Mouse (Mus musculus): Measurements from ENCODE around the gene 1520401A03Rik. TPM values are rescaled to one million over a fixed set of nuclear protein-coding genes. Genes with fewer than 3 reads are reported as not detected.

The 1520401A03Rik gene
- total and polyA plus RNA-seq, 3 experiments = 0.02 to 0.05 TPM; not detected in 1

GRCm38 (mm10) chr17:23664556-23665021, 58.0 kb downstream of the 1520401A03Rik start:
- ATAC-seq (ENCODE audit: extremely low read depth, insufficient number of reproducible peaks, low FRiP score, poor library complexity, severe bottlenecking) (no peak), DNase-seq (ENCODE audit: low spot score) (peak; percentile 45)
- Histone ChIP-seq H3K36me3 (replicated peaks) (peaks cover 44% of the 10 kb centered on the region), H3K4me1 (ENCODE audit: insufficient read depth, low read depth, low read length) (peaks cover 18% of the 10 kb centered on the region), H3K9me3 (replicated peaks) (no peaks in the 10 kb centered on the region), H3K4me3 (ENCODE audit: low read depth, low read length) (no peak overlapping the region), H3K27me3 (ENCODE audit: insufficient read depth, low read length) (peaks cover 23% of the 10 kb centered on the region)
- TF ChIP-seq CTCF (IDR thresholded peaks at IDR 0.05; ENCODE audit: low read depth, low read length) = peak; percentile 69
- TF ChIP-seq GATA2 (IDR thresholded peaks at IDR 0.05; ENCODE audit: borderline replicate concordance, low read depth, low read length) = no peak

GRCm38 (mm10) chr17:23661526-23661925, 61.1 kb downstream of the 1520401A03Rik start:
- H3K4me1 ChIP-seq (ENCODE audit: insufficient read depth, low read depth, low read length) = peaks cover 18% of the 10 kb centered on the region
- H3K9me3 ChIP-seq (replicated peaks) = no peaks in the 10 kb centered on the region
- TF ChIP-seq POLR2AphosphoS5 (IDR thresholded peaks at IDR 0.05; ENCODE audit: insufficient replicate concordance, low read depth, low read length) (no peak), CTCF (IDR thresholded peaks at IDR 0.05; ENCODE audit: low read depth, low read length) (peak; percentile 61)
- peaks cover 14% of the 10 kb centered on the region for H3K36me3 ChIP-seq (replicated peaks)
- peaks cover 40% of the 10 kb centered on the region for H3K27me3 ChIP-seq (ENCODE audit: insufficient read depth, low read length)
- DNase-seq (ENCODE audit: low spot score) = no peak
- no peak overlapping the region for H3K4me3 ChIP-seq (ENCODE audit: low read depth, low read length)
- no peak for ATAC-seq (ENCODE audit: extremely low read depth, insufficient number of reproducible peaks, low FRiP score, poor library complexity, severe bottlenecking)

DNA sequence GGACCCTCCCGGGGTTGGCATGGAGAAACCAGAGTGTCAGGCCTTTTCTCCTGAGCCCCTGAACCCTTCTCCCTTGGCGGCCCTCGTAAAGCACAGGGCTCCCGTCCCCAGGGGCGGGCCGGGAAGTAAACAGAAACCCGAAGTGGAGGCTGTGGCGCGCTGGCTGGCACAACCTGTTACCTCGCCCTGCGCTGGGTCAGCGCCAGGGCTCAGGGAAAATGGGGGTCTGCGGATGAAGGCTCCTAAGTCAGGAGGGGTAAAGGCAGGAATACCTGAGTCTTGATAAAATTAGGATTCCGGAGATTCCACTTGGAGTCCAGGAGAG, 61.7 kb downstream of the 1520401A03Rik start:
- TF ChIP-seq GATA2 (IDR thresholded peaks at IDR 0.05; ENCODE audit: borderline replicate concordance, low read depth, low read length) (no peak), POLR2AphosphoS5 (IDR thresholded peaks at IDR 0.05; ENCODE audit: insufficient replicate concordance, low read depth, low read length) (no peak), CTCF (IDR thresholded peaks at IDR 0.05; ENCODE audit: low read depth, low read length) (no peak), GATA1 (IDR thresholded peaks at IDR 0.05; ENCODE audit: borderline replicate concordance, low read length) (no peak), TAL1 (conservative IDR thresholded peaks at IDR 0.05; ENCODE audit: low read depth, low read length) (no peak)
- H3K4me3 ChIP-seq (ENCODE audit: low read depth, low read length) = no peak overlapping the region
- no peak for ATAC-seq (ENCODE audit: extremely low read depth, insufficient number of reproducible peaks, low FRiP score, poor library complexity, severe bottlenecking)

DNA sequence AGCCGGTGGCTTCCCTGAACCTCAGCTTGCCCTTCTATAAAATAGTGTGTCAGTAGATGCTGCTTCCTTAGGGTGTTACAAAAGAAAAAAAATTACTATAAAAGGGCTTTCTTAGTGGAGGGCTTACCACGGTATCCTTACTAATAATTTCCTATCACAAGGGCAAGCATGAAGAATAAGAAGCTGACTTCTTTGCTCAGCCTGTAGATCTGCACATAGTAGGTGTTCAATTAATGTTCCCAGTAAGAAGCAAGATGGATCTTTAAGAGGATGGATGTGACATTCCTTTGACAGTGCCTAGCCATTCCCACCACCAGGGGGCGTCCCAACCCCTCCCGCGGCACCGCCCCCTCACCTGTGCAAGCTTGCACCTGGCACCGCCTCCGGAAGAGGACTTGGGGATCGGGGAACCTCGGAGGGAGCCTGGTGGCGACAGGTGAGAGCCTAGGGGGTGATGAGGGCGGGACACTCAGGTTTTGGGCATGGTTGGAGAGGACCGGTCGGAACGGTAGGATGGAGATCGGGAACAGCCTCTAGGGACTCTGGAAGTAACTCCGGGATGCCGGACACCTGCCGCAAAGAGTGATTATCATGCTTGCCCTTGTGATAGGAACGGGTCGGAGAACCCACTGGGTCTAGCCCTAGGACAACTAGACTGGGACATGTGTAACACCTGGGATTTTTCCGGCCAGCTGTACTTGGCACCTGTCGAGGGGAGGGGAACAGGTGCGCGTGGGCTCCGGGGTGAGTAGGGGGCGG, 62.3 kb downstream of the 1520401A03Rik start, which contains the start of gene Bicdl2:
TSS of gene Bicdl2 (plus strand) at position 390 of the 759 bp plus-strand sequence.
- Histone ChIP-seq H3K4me3 (ENCODE audit: low read depth, low read length) (no peak within 1 kb of the TSS), H3K9me3 (replicated peaks) (no peaks in the 10 kb centered on the region), H3K36me3 (replicated peaks) (peaks cover 1% of the 10 kb centered on the region), H3K27me3 (ENCODE audit: insufficient read depth, low read length) (peaks cover 49% of the 10 kb centered on the region), H3K4me1 (ENCODE audit: insufficient read depth, low read depth, low read length) (peaks cover 16% of the 10 kb centered on the region)
- no peak; the same call in 1 of the 2 replicates for ATAC-seq (ENCODE audit: extremely low read depth, insufficient number of reproducible peaks, low FRiP score, poor library complexity, severe bottlenecking)
- TF ChIP-seq CTCF (IDR thresholded peaks at IDR 0.05; ENCODE audit: low read depth, low read length) = peak; percentile 54; the same call in 1 of the 2 replicates
- no peak for TF ChIP-seq GATA1 (IDR thresholded peaks at IDR 0.05; ENCODE audit: borderline replicate concordance, low read length)
- no peak for DNase-seq (ENCODE audit: low spot score)

More for the DNA sequence above, 61.7 kb downstream of the 1520401A03Rik start:
- H3K9me3 ChIP-seq (replicated peaks) = no peaks in the 10 kb centered on the region
- H3K36me3 ChIP-seq (replicated peaks) = peaks cover 7% of the 10 kb centered on the region
- DNase-seq (ENCODE audit: low spot score) = no peak
- H3K4me1 ChIP-seq (ENCODE audit: insufficient read depth, low read depth, low read length) = peaks cover 17% of the 10 kb centered on the region
- H3K27me3 ChIP-seq (ENCODE audit: insufficient read depth, low read length) = peaks cover 46% of the 10 kb centered on the region

- no peak for ATAC-seq (ENCODE audit: extremely low read depth, insufficient number of reproducible peaks, low FRiP score, poor library complexity, severe bottlenecking)
- peaks cover 54% of the 10 kb centered on the region for H3K27me3 ChIP-seq (ENCODE audit: insufficient read depth, low read length)
Observed at GRCm38 (mm10) chr17:23658450-23658849, 64.1 kb downstream of the 1520401A03Rik start.

More at GRCm38 (mm10) chr17:23658450-23658849, 64.1 kb downstream of the 1520401A03Rik start:
- H3K4me3 ChIP-seq (ENCODE audit: low read depth, low read length) = no peak overlapping the region
- H3K9me3 ChIP-seq (replicated peaks) = no peaks in the 10 kb centered on the region
- no peak for DNase-seq (ENCODE audit: low spot score)
- no peaks in the 10 kb centered on the region for H3K36me3 ChIP-seq (replicated peaks)
- TF ChIP-seq GATA2 (IDR thresholded peaks at IDR 0.05; ENCODE audit: borderline replicate concordance, low read depth, low read length) = no peak
- TF ChIP-seq GATA1 (IDR thresholded peaks at IDR 0.05; ENCODE audit: borderline replicate concordance, low read length) = no peak
- peaks cover 6% of the 10 kb centered on the region for H3K4me1 ChIP-seq (ENCODE audit: insufficient read depth, low read depth, low read length)

Other genes starting within 250 kb of the 1520401A03Rik start
Only the 20 nearest of the 27 such genes appear.
- not detected in 2 replicates for gene Zfp13, start 123.3 kb downstream of the 1520401A03Rik start, total RNA-seq (2014; fragmentation: Nextera tagmentation)
- not detected in 2 replicates for gene Zfp13, start 123.3 kb downstream of the 1520401A03Rik start, total RNA-seq (2017)
- gene Zfp13, start 123.3 kb downstream of the 1520401A03Rik start, polyA plus RNA-seq (2012) = 0.12 and 0.14 TPM in 2 replicates
- 0.29 and 0.45 TPM in 2 replicates for gene Zscan10, start 121.9 kb downstream of the 1520401A03Rik start, total RNA-seq (2014; fragmentation: Nextera tagmentation)
- gene Zscan10, start 121.9 kb downstream of the 1520401A03Rik start, total RNA-seq (2017) = 0.12 and 0.44 TPM in 2 replicates
- gene Zscan10, start 121.9 kb downstream of the 1520401A03Rik start, polyA plus RNA-seq (2012) = 0.09 and 0.10 TPM in 2 replicates
- not detected in 2 replicates for gene Mmp25, start 77.5 kb downstream of the 1520401A03Rik start, total RNA-seq (2014; fragmentation: Nextera tagmentation)
- 0.06 and 0.11 TPM in 2 replicates for gene Mmp25, start 77.5 kb downstream of the 1520401A03Rik start, total RNA-seq (2017)
- gene Mmp25, start 77.5 kb downstream of the 1520401A03Rik start, polyA plus RNA-seq (2012) = not detected in 2 replicates
- gene Bicdl2, start 62.3 kb downstream of the 1520401A03Rik start, total RNA-seq (2014; fragmentation: Nextera tagmentation) = not detected in 2 replicates
- not detected in 2 replicates for gene Bicdl2, start 62.3 kb downstream of the 1520401A03Rik start, total RNA-seq (2017)
- gene Bicdl2, start 62.3 kb downstream of the 1520401A03Rik start, polyA plus RNA-seq (2012) = not detected in 2 replicates
- gene Hcfc1r1, start 49.2 kb downstream of the 1520401A03Rik start, total RNA-seq (2014; fragmentation: Nextera tagmentation) = 42.3 and 54.4 TPM in 2 replicates
- 44.6 and 48.4 TPM in 2 replicates for gene Hcfc1r1, start 49.2 kb downstream of the 1520401A03Rik start, total RNA-seq (2017)
- gene Hcfc1r1, start 49.2 kb downstream of the 1520401A03Rik start, polyA plus RNA-seq (2012) = 330 and 356 TPM in 2 replicates
- 12.0 and 21.6 TPM in 2 replicates for gene Thoc6, start 48.9 kb downstream of the 1520401A03Rik start, total RNA-seq (2014; fragmentation: Nextera tagmentation)
- 44.7 and 48.6 TPM in 2 replicates for gene Thoc6, start 48.9 kb downstream of the 1520401A03Rik start, total RNA-seq (2017)
- 79.7 and 80.0 TPM in 2 replicates for gene Thoc6, start 48.9 kb downstream of the 1520401A03Rik start, polyA plus RNA-seq (2012)
- 1.3 and 3.4 TPM in 2 replicates for gene Tnfrsf12a, start 45.3 kb downstream of the 1520401A03Rik start, total RNA-seq (2014; fragmentation: Nextera tagmentation)
- gene Tnfrsf12a, start 45.3 kb downstream of the 1520401A03Rik start, total RNA-seq (2017) = 5.0 and 5.7 TPM in 2 replicates
- 4.8 and 5.5 TPM in 2 replicates for gene Tnfrsf12a, start 45.3 kb downstream of the 1520401A03Rik start, polyA plus RNA-seq (2012)
- gene Cldn6, start 43.5 kb downstream of the 1520401A03Rik start, total RNA-seq (2014; fragmentation: Nextera tagmentation) = not detected in 2 replicates
- not detected in 2 replicates for gene Cldn6, start 43.5 kb downstream of the 1520401A03Rik start, total RNA-seq (2017)
- not detected in 2 replicates for gene Cldn6, start 43.5 kb downstream of the 1520401A03Rik start, polyA plus RNA-seq (2012)
- gene Cldn9, start 38.8 kb downstream of the 1520401A03Rik start, total RNA-seq (2014; fragmentation: Nextera tagmentation) = not detected in 2 replicates
- not detected in 2 replicates for gene Cldn9, start 38.8 kb downstream of the 1520401A03Rik start, total RNA-seq (2017)
- not detected in 2 replicates for gene Cldn9, start 38.8 kb downstream of the 1520401A03Rik start, polyA plus RNA-seq (2012)
- 33.5 and 41.1 TPM in 2 replicates for gene Pkmyt1, start 3.6 kb upstream of the 1520401A03Rik start, total RNA-seq (2014; fragmentation: Nextera tagmentation)
- gene Pkmyt1, start 3.6 kb upstream of the 1520401A03Rik start, total RNA-seq (2017) = 10.8 and 12.9 TPM in 2 replicates
- 125 and 147 TPM in 2 replicates for gene Pkmyt1, start 3.6 kb upstream of the 1520401A03Rik start, polyA plus RNA-seq (2012)
- 0.39 and 1.9 TPM in 2 replicates for gene Paqr4, start 18.1 kb upstream of the 1520401A03Rik start, total RNA-seq (2014; fragmentation: Nextera tagmentation)
- gene Paqr4, start 18.1 kb upstream of the 1520401A03Rik start, total RNA-seq (2017) = 2.6 and 3.2 TPM in 2 replicates
- gene Paqr4, start 18.1 kb upstream of the 1520401A03Rik start, polyA plus RNA-seq (2012) = 2.3 and 3.5 TPM in 2 replicates
- gene Kremen2, start 23.1 kb upstream of the 1520401A03Rik start, total RNA-seq (2014; fragmentation: Nextera tagmentation) = not detected in 2 replicates
- 0.05 and 0.29 TPM in 2 replicates for gene Kremen2, start 23.1 kb upstream of the 1520401A03Rik start, total RNA-seq (2017)
- gene Kremen2, start 23.1 kb upstream of the 1520401A03Rik start, polyA plus RNA-seq (2012) = 1.2 and 1.4 TPM in 2 replicates
- 11.9 and 14.1 TPM in 2 replicates for gene Flywch1, start 48.8 kb upstream of the 1520401A03Rik start, total RNA-seq (2014; fragmentation: Nextera tagmentation)
- gene Flywch1, start 48.8 kb upstream of the 1520401A03Rik start, total RNA-seq (2017) = 18.2 and 22.3 TPM in 2 replicates
- 42.7 and 44.6 TPM in 2 replicates for gene Flywch1, start 48.8 kb upstream of the 1520401A03Rik start, polyA plus RNA-seq (2012)
- gene Flywch2, start 63.3 kb upstream of the 1520401A03Rik start, total RNA-seq (2014; fragmentation: Nextera tagmentation) = not detected in 2 replicates
- gene Flywch2, start 63.3 kb upstream of the 1520401A03Rik start, total RNA-seq (2017) = 0.12 TPM in 1 of 2 replicates, not detected in the other
- not detected in 2 replicates for gene Flywch2, start 63.3 kb upstream of the 1520401A03Rik start, polyA plus RNA-seq (2012)
- gene Srrm2, start 67.7 kb upstream of the 1520401A03Rik start, total RNA-seq (2014; fragmentation: Nextera tagmentation) = 1,039 and 1,150 TPM in 2 replicates
- 66.6 and 86.7 TPM in 2 replicates for gene Srrm2, start 67.7 kb upstream of the 1520401A03Rik start, total RNA-seq (2017)
- 141 and 329 TPM in 2 replicates for gene Srrm2, start 67.7 kb upstream of the 1520401A03Rik start, polyA plus RNA-seq (2012)
- gene Elob, start 106.4 kb upstream of the 1520401A03Rik start, total RNA-seq (2014; fragmentation: Nextera tagmentation) = 452 and 468 TPM in 2 replicates
- gene Elob, start 106.4 kb upstream of the 1520401A03Rik start, total RNA-seq (2017) = 171 and 225 TPM in 2 replicates
- 658 and 984 TPM in 2 replicates for gene Elob, start 106.4 kb upstream of the 1520401A03Rik start, polyA plus RNA-seq (2012)
- not detected in 2 replicates for gene Prss33, start 113.3 kb upstream of the 1520401A03Rik start, total RNA-seq (2014; fragmentation: Nextera tagmentation)
- gene Prss33, start 113.3 kb upstream of the 1520401A03Rik start, total RNA-seq (2017) = 0.11 TPM in 1 of 2 replicates, not detected in the other
- gene Prss33, start 113.3 kb upstream of the 1520401A03Rik start, polyA plus RNA-seq (2012) = not detected in 2 replicates
- gene Prss32, start 121.1 kb upstream of the 1520401A03Rik start, total RNA-seq (2014; fragmentation: Nextera tagmentation) = not detected in 2 replicates
- 0.05 TPM in 1 of 2 replicates, not detected in the other for gene Prss32, start 121.1 kb upstream of the 1520401A03Rik start, total RNA-seq (2017)
- gene Prss32, start 121.1 kb upstream of the 1520401A03Rik start, polyA plus RNA-seq (2012) = not detected in 2 replicates
- not detected in 2 replicates for gene Prss41, start 121.4 kb upstream of the 1520401A03Rik start, total RNA-seq (2014; fragmentation: Nextera tagmentation)
- not detected in 2 replicates for gene Prss41, start 121.4 kb upstream of the 1520401A03Rik start, total RNA-seq (2017)
- not detected in 2 replicates for gene Prss41, start 121.4 kb upstream of the 1520401A03Rik start, polyA plus RNA-seq (2012)
- not detected in 2 replicates for gene Prss21, start 145.3 kb upstream of the 1520401A03Rik start, total RNA-seq (2014; fragmentation: Nextera tagmentation)
- gene Prss21, start 145.3 kb upstream of the 1520401A03Rik start, total RNA-seq (2017) = not detected in 2 replicates
- gene Prss21, start 145.3 kb upstream of the 1520401A03Rik start, polyA plus RNA-seq (2012) = not detected in 2 replicates

All from G1E (cell line).